Mouse (Mus musculus): ENCODE results near the gene Galnt2.

DNA sequence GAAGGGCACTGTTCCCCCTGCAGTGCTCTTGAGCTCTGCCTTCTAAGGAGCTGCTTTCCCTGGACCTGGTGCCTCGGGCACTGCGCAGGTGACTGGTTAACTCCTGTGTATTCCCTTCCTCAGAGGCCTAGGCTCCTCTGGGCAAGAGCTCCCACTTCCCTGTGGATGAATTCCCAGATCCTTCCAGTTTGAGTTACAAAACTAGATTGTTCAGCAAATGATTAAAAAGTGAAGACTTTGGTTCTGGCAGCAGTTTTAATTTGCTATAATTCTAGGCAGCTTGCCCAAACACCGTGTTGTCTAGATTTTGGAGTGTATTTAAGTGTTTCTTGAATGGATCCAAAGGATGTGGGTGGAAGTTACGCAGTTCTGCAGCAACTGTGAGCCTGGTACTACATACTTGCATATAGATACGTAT, 21.4 kb downstream of the Galnt2 start:
- TF ChIP-seq POLR2A (IDR thresholded peaks at IDR 0.05; ENCODE audit: borderline replicate concordance, low read depth, low read length) (no peak), CTCF (IDR thresholded peaks at IDR 0.05; ENCODE audit: low read depth, low read length) (no peak)

Measured in bone marrow macrophage, adult 2 months (primary cell).